Comparison of ENCODE assay signal across 9 mouse cellular contexts in the genomic region with DNA sequence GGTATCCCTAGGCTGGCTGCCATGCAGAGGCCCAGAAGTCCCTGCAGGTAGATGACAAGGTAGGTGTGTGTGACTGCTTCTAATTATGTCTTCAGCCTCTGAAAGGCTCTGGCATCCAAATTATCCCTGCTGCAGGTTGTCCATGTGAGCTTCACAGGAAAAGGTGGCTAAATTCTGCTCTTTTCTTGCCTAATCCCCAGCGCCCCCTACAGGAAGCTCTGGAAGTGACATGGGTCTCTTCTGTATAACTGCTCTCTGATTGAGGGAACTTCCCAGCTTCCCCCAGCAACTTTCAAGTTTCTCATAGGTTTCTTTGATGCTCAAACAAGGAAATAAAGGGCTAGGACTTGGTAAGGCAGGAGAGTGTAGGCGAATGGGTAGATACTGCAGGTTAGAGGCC. TPM values are rescaled to one million over a fixed set of nuclear protein-coding genes. Genes with fewer than 3 reads are reported as not detected.
DNase-seq lines count a peak whose midpoint lies in the region; ATAC-seq lines count a peak whose summit lies in the region.
"Had no signal": no experiment of that assay in that cellular context is flagged by ENCODE, and none has a peak within 500 bp of the region (broad histone marks: within the 10 kb centered on the region; RNA-seq: fewer than 3 reads in every experiment).

No protein-coding gene starts in this region.

- no peaks in the 10 kb centered on the region for H3K4me1 ChIP-seq in midbrain, embryonic 10.5 days
- H3K4me1 ChIP-seq in midbrain, embryonic 13.5 days (replicated peaks): no peaks in the 10 kb centered on the region
- H3K4me1 ChIP-seq: heart, embryonic 15.5 days had no signal

- H3K27me3 ChIP-seq in midbrain, embryonic 10.5 days (ENCODE audit: low read depth, poor library complexity, severe bottlenecking): no peaks in the 10 kb centered on the region
- no peaks in the 10 kb centered on the region for H3K27me3 ChIP-seq in midbrain, embryonic 13.5 days
- H3K27me3 ChIP-seq: heart, embryonic 15.5 days had no signal

- no peak overlapping the region for H3K9ac ChIP-seq in midbrain, embryonic 13.5 days (replicated peaks)
- H3K9ac ChIP-seq: heart, embryonic 15.5 days had no signal

- no peak overlapping the region for H3K4me2 ChIP-seq in midbrain, embryonic 13.5 days (replicated peaks)
- H3K4me2 ChIP-seq: heart, embryonic 15.5 days had no signal

- DNase-seq in midbrain, embryonic 10.5 days (ENCODE audit: low spot score): peak; percentile 62
- DNase-seq in R1 (ENCODE audit: low read depth, low spot score): peak; percentile 74
- DNase-seq in cerebellum, postnatal 10 days: peak; percentile 90 to 94
- DNase-seq in left cerebral cortex, postnatal 4 days: peak; percentile 81
- peak; percentile 54 for DNase-seq in ovary, postnatal 36 days (ENCODE audit: low spot score)
- DNase-seq in thymus, postnatal 36 days: peak; percentile 63 to 70

- H3K27ac ChIP-seq in midbrain, embryonic 10.5 days (replicated peaks): no peak overlapping the region
- H3K27ac ChIP-seq in midbrain, embryonic 13.5 days: no peak overlapping the region
- H3K27ac ChIP-seq: heart, embryonic 15.5 days had no signal

- no peaks in the 10 kb centered on the region for H3K9me3 ChIP-seq in midbrain, embryonic 10.5 days (replicated peaks)
- no peaks in the 10 kb centered on the region for H3K9me3 ChIP-seq in midbrain, embryonic 13.5 days
- H3K9me3 ChIP-seq: heart, embryonic 15.5 days had no signal

- intact Hi-C loops in left cerebral cortex, postnatal 4 days (cut with DNase I): loop anchor here (10.0 kb wide), 1 partner anchor 70 kb away; no protein-coding TSS in a partner anchor

- H3K4me3 ChIP-seq in midbrain, embryonic 10.5 days: no peak overlapping the region
- no peak overlapping the region for H3K4me3 ChIP-seq in midbrain, embryonic 13.5 days (replicated peaks)
- H3K4me3 ChIP-seq: heart, embryonic 15.5 days had no signal

- ATAC-seq in midbrain, embryonic 13.5 days: no peak
- ATAC-seq in granulocyte monocyte progenitor cell, adult 5-6 weeks (replicated peaks; ENCODE audit: poor library complexity, severe bottlenecking): peak; percentile 56; the same call in 1 of the 2 replicates

- peaks cover 100% of the 10 kb centered on the region for H3K36me3 ChIP-seq in midbrain, embryonic 10.5 days
- H3K36me3 ChIP-seq in midbrain, embryonic 13.5 days: peaks cover 96% of the 10 kb centered on the region

- WGBS in midbrain, embryonic 10.5 days: 42% methylated on average over 2 of the region's 2 CpGs
- WGBS in midbrain, embryonic 13.5 days: 32% methylated on average over 2 of the region's 2 CpGs

RNA-seq across cellular contexts. Expression of a gene that starts 21.1 kb away (rescaled TPM):
- 76.2 and 80.8 TPM in 2 replicates for polyA plus RNA-seq in midbrain, embryonic 10.5 days (2016; fragmentation: Nextera tagmentation; extraction: Ambion mirVana)
- 69.7 and 70.1 TPM in 2 replicates for polyA plus RNA-seq in midbrain, embryonic 13.5 days (2015; fragmentation: Nextera tagmentation; extraction: Ambion mirVana)
- 21.8 and 26.5 TPM in 2 replicates for total RNA-seq in granulocyte monocyte progenitor cell, adult 5-6 weeks (2014; fragmentation: Nextera tagmentation)
- 46.6 and 51.2 TPM in 2 replicates for total RNA-seq in granulocyte monocyte progenitor cell, adult 5-6 weeks (2017)
- total RNA-seq in left cerebral cortex, postnatal 4 days (2021): 10 to 100 TPM; 45.7 to 48.1 TPM

RNA-seq across cellular contexts. Expression of a gene that starts 31.6 kb away (rescaled TPM):
- polyA plus RNA-seq in midbrain, embryonic 10.5 days (2016; fragmentation: Nextera tagmentation; extraction: Ambion mirVana): 13.8 and 20.6 TPM in 2 replicates
- 96.4 and 102 TPM in 2 replicates for polyA plus RNA-seq in midbrain, embryonic 13.5 days (2015; fragmentation: Nextera tagmentation; extraction: Ambion mirVana)
- total RNA-seq in granulocyte monocyte progenitor cell, adult 5-6 weeks (2014; fragmentation: Nextera tagmentation): not detected in 2 replicates
- total RNA-seq in granulocyte monocyte progenitor cell, adult 5-6 weeks (2017): not detected in 2 replicates
- total RNA-seq in left cerebral cortex, postnatal 4 days (2021): 100 to 1,000 TPM; 191 to 201 TPM

RNA-seq across cellular contexts. Expression of a gene that starts 32.8 kb away (rescaled TPM):
- polyA plus RNA-seq in midbrain, embryonic 10.5 days (2016; fragmentation: Nextera tagmentation; extraction: Ambion mirVana): 152 and 163 TPM in 2 replicates
- polyA plus RNA-seq in midbrain, embryonic 13.5 days (2015; fragmentation: Nextera tagmentation; extraction: Ambion mirVana): 220 and 221 TPM in 2 replicates
- total RNA-seq in granulocyte monocyte progenitor cell, adult 5-6 weeks (2014; fragmentation: Nextera tagmentation): 123 and 126 TPM in 2 replicates
- total RNA-seq in granulocyte monocyte progenitor cell, adult 5-6 weeks (2017): 156 and 180 TPM in 2 replicates
- 100 to 1,000 TPM; 273 to 304 TPM for total RNA-seq in left cerebral cortex, postnatal 4 days (2021)

RNA-seq across cellular contexts. Expression of a gene that starts 33.2 kb away (rescaled TPM):
- polyA plus RNA-seq in midbrain, embryonic 10.5 days (2016; fragmentation: Nextera tagmentation; extraction: Ambion mirVana): 224 and 252 TPM in 2 replicates
- 136 and 149 TPM in 2 replicates for polyA plus RNA-seq in midbrain, embryonic 13.5 days (2015; fragmentation: Nextera tagmentation; extraction: Ambion mirVana)
- total RNA-seq in granulocyte monocyte progenitor cell, adult 5-6 weeks (2014; fragmentation: Nextera tagmentation): 101 and 107 TPM in 2 replicates
- total RNA-seq in granulocyte monocyte progenitor cell, adult 5-6 weeks (2017): 79.2 and 148 TPM in 2 replicates
- 10 to 100 TPM; 51.8 to 59.7 TPM for total RNA-seq in left cerebral cortex, postnatal 4 days (2021)

RNA-seq across cellular contexts. Expression of a gene that starts 46.3 kb away (rescaled TPM):
- 17.7 and 19.6 TPM in 2 replicates for polyA plus RNA-seq in midbrain, embryonic 10.5 days (2016; fragmentation: Nextera tagmentation; extraction: Ambion mirVana)
- 16.2 and 17.7 TPM in 2 replicates for polyA plus RNA-seq in midbrain, embryonic 13.5 days (2015; fragmentation: Nextera tagmentation; extraction: Ambion mirVana)
- 35.0 and 39.6 TPM in 2 replicates for total RNA-seq in granulocyte monocyte progenitor cell, adult 5-6 weeks (2014; fragmentation: Nextera tagmentation)
- 14.7 and 19.3 TPM in 2 replicates for total RNA-seq in granulocyte monocyte progenitor cell, adult 5-6 weeks (2017)
- 10 to 100 TPM; 20.3 to 22.6 TPM for total RNA-seq in left cerebral cortex, postnatal 4 days (2021)

Comparison
In these comparisons a context has a peak if more than half of its experiments do, and no peak if none do; other contexts are left out.
1. RNA of a gene that starts 31.6 kb away (total RNA-seq): 191 to 201 TPM in left cerebral cortex, postnatal 4 days; not detected in granulocyte monocyte progenitor cell, adult 5-6 weeks; every median in the first group is over 100 times any median in the second.
2. Peak in every context shown above with its lines, with median percentiles within 50 percentile points of each other: DNase-seq.